Comparison of ENCODE assay signal across 17 mouse cellular contexts in genomic region chr3:107221608-107222007, GRCm38 (mm10). TPM values are rescaled to one million over a fixed set of nuclear protein-coding genes. Genes with fewer than 3 reads are reported as not detected.
"Had no signal": no experiment of that assay in that cellular context is flagged by ENCODE, and none has a peak within 500 bp of the region (broad histone marks: within the 10 kb centered on the region; RNA-seq: fewer than 3 reads in every experiment).

Cym (minus strand) TSS chr3:107221732.

- H3K27me3 ChIP-seq: kidney, embryonic 15.5 days; limb, embryonic 12.5 days; liver, embryonic 13.5 days; neural tube, embryonic 13.5 days had no signal

- DNase-seq: kidney, adult 2 months; kidney, postnatal 14 days; liver; liver, embryonic 13.5 days; liver, postnatal 0 days; retina, postnatal 1 day; thymus, adult 2 months had no signal

- H3K4me2 ChIP-seq: kidney, embryonic 15.5 days; limb, embryonic 12.5 days; liver, embryonic 13.5 days; neural tube, embryonic 13.5 days had no signal

- H3K9me3 ChIP-seq: kidney, embryonic 15.5 days; limb, embryonic 12.5 days; liver, embryonic 13.5 days; midbrain, embryonic 10.5 days had no signal

- H3K27ac ChIP-seq: kidney, embryonic 15.5 days; limb, embryonic 12.5 days; liver, embryonic 13.5 days; midbrain, embryonic 10.5 days; neural tube, embryonic 13.5 days had no signal

- ATAC-seq: liver, postnatal 0 days; midbrain, embryonic 16.5 days had no signal

- H3K9ac ChIP-seq: kidney, embryonic 15.5 days; limb, embryonic 12.5 days; liver, embryonic 13.5 days; liver, postnatal 0 days; neural tube, embryonic 13.5 days had no signal

- H3K4me3 ChIP-seq: kidney, embryonic 15.5 days; limb, embryonic 12.5 days; liver, embryonic 13.5 days; midbrain, embryonic 10.5 days; neural tube, embryonic 13.5 days had no signal

- H3K36me3 ChIP-seq: kidney, embryonic 15.5 days; limb, embryonic 12.5 days; liver, embryonic 13.5 days; midbrain, embryonic 10.5 days; neural tube, embryonic 13.5 days had no signal

- H3K4me1 ChIP-seq: kidney, embryonic 15.5 days; limb, embryonic 12.5 days; liver, embryonic 13.5 days; neural tube, embryonic 13.5 days had no signal

RNA-seq across cellular contexts. Expression of gene Cym, which starts in this region (rescaled TPM):
- total RNA-seq: layer of hippocampus, postnatal 10 days; left cerebral cortex, postnatal 36 days; megakaryocyte progenitor cell, adult 5-6 weeks had no signal
- polyA plus RNA-seq: limb, embryonic 12.5 days; midbrain, embryonic 10.5 days; testis, adult 2 months; urinary bladder, adult 2 months had no signal
